21 mouse cellular contexts compared by ENCODE assay signal in genomic region chr11:69777504-69778257, GRCm38 (mm10). TPM values are rescaled to one million over a fixed set of nuclear protein-coding genes. Genes with fewer than 3 reads are reported as not detected.
DNase-seq lines count a peak whose midpoint lies in the region; ATAC-seq and TF ChIP-seq lines count a peak whose summit lies in the region.
"Had no signal": no experiment of that assay in that cellular context is flagged by ENCODE, and none has a peak within 500 bp of the region (broad histone marks: within the 10 kb centered on the region; RNA-seq: fewer than 3 reads in every experiment).

No protein-coding gene starts in this region.

- WGBS in hindbrain, embryonic 10.5 days, result 61% methylated on average over 26 of the region's 26 CpGs
- WGBS in hindbrain, embryonic 16.5 days, result 61% methylated on average over 26 of the region's 26 CpGs
- 61% methylated on average over 26 of the region's 26 CpGs for WGBS in liver, postnatal 0 days (ENCODE audit: insufficient replicate concordance)
- 51% methylated on average over 26 of the region's 26 CpGs for WGBS in liver, embryonic 12.5 days (ENCODE audit: insufficient replicate concordance)

- H3K4me2 ChIP-seq in hindbrain, embryonic 16.5 days (ENCODE audit: low read length), result no peak overlapping the region
- H3K4me2 ChIP-seq in liver, postnatal 0 days (ENCODE audit: low read depth, low read length), result no peak overlapping the region
- no peak overlapping the region for H3K4me2 ChIP-seq in liver, embryonic 12.5 days
- H3K4me2 ChIP-seq: midbrain, embryonic 13.5 days had no signal

- peaks cover 61% of the 10 kb centered on the region for H3K27me3 ChIP-seq in hindbrain, embryonic 10.5 days (ENCODE audit: insufficient read depth, poor library complexity, severe bottlenecking)
- no peaks in the 10 kb centered on the region for H3K27me3 ChIP-seq in hindbrain, embryonic 16.5 days (replicated peaks; ENCODE audit: control insufficient read depth, insufficient read depth, low read length)
- 0 out of 2 replicates have a peak, but pooled peaks cover 7% of the 10 kb centered on the region for H3K27me3 ChIP-seq in liver, postnatal 0 days (ENCODE audit: insufficient read depth, low read length)
- peaks cover 76% of the 10 kb centered on the region for H3K27me3 ChIP-seq in liver, embryonic 12.5 days (replicated peaks)

- DNase-seq in hindbrain, embryonic 10.5 days (ENCODE audit: low spot score), result no peak
- peak; percentile 16 for DNase-seq in liver, postnatal 0 days
- DNase-seq in layer of hippocampus, postnatal 36 days, result no peak
- DNase-seq in adrenal gland, postnatal 10 days, result no peak
- DNase-seq: lung, postnatal 4 days; right cerebral cortex, postnatal 25 days had no signal

- no peak for TF ChIP-seq EP300 in liver, postnatal 0 days (IDR thresholded peaks at IDR 0.05; ENCODE audit: low read depth)

- H3K9ac ChIP-seq in hindbrain, embryonic 16.5 days (ENCODE audit: low read depth, low read length), result no peak overlapping the region
- no peak overlapping the region for H3K9ac ChIP-seq in liver, postnatal 0 days (replicated peaks)
- no peak overlapping the region for H3K9ac ChIP-seq in liver, embryonic 12.5 days

- peaks cover 11% of the 10 kb centered on the region for H3K36me3 ChIP-seq in hindbrain, embryonic 10.5 days
- peaks cover 12% of the 10 kb centered on the region for H3K36me3 ChIP-seq in hindbrain, embryonic 16.5 days (ENCODE audit: control insufficient read depth, insufficient read depth, low read length)
- H3K36me3 ChIP-seq in liver, postnatal 0 days (replicated peaks; ENCODE audit: insufficient read depth, low read length), result peaks cover 2% of the 10 kb centered on the region; the same call in 1 of the 2 replicates
- peaks cover 11% of the 10 kb centered on the region; the same call in 1 of the 2 replicates for H3K36me3 ChIP-seq in liver, embryonic 12.5 days

- no peak for TF ChIP-seq CTCF in liver, postnatal 0 days (IDR thresholded peaks at IDR 0.05; ENCODE audit: low read depth)

- ATAC-seq in hindbrain, embryonic 16.5 days, result no peak; the same call in 1 of the 2 replicates
- ATAC-seq in liver, postnatal 0 days, result no peak
- no peak for ATAC-seq in liver, embryonic 12.5 days
- peak; percentile 58; the same call in 1 of the 2 replicates for ATAC-seq in common myeloid progenitor, adult 5-6 weeks (replicated peaks; ENCODE audit: low read depth, poor library complexity, severe bottlenecking)
- ATAC-seq in hematopoietic stem cell, adult 5-6 weeks (replicated peaks in 1 of 2; ENCODE audit: insufficient read depth in 1 of 2, low FRiP score in 2 of 2, low TSS enrichment in 1 of 2, low read depth in 1 of 2, poor library complexity in 2 of 2, severe bottlenecking in 2 of 2), result peak; percentile 12 to 40; a peak in 2 of 4 replicates
- ATAC-seq: forebrain, embryonic 14.5 days; intestine, embryonic 16.5 days; midbrain, embryonic 13.5 days had no signal

- no peak overlapping the region; the same call in 1 of the 2 replicates for H3K4me3 ChIP-seq in hindbrain, embryonic 10.5 days
- H3K4me3 ChIP-seq in hindbrain, embryonic 16.5 days (ENCODE audit: low read length), result no peak overlapping the region
- no peak overlapping the region for H3K4me3 ChIP-seq in liver, postnatal 0 days (ENCODE audit: low read depth, low read length)
- no peak overlapping the region for H3K4me3 ChIP-seq in liver, embryonic 12.5 days
- H3K4me3 ChIP-seq: midbrain, embryonic 13.5 days had no signal

- peak overlapping the region; percentile 40; the same call in 1 of the 2 replicates for H3K27ac ChIP-seq in hindbrain, embryonic 10.5 days
- H3K27ac ChIP-seq in hindbrain, embryonic 16.5 days (ENCODE audit: low read depth, low read length), result no peak overlapping the region
- no peak overlapping the region for H3K27ac ChIP-seq in liver, postnatal 0 days (ENCODE audit: low read depth)
- H3K27ac ChIP-seq in liver, embryonic 12.5 days, result no peak overlapping the region
- H3K27ac ChIP-seq: midbrain, embryonic 13.5 days had no signal

- peaks cover 22% of the 10 kb centered on the region for H3K4me1 ChIP-seq in hindbrain, embryonic 10.5 days (replicated peaks)
- H3K4me1 ChIP-seq in hindbrain, embryonic 16.5 days (ENCODE audit: control insufficient read depth, insufficient read depth, low read depth, low read length), result no peaks in the 10 kb centered on the region
- H3K4me1 ChIP-seq in liver, postnatal 0 days (ENCODE audit: insufficient read depth), result no peaks in the 10 kb centered on the region
- H3K4me1 ChIP-seq in liver, embryonic 12.5 days, result peaks cover 5% of the 10 kb centered on the region; the same call in 1 of the 2 replicates

- no peaks in the 10 kb centered on the region for H3K9me3 ChIP-seq in hindbrain, embryonic 10.5 days
- H3K9me3 ChIP-seq in hindbrain, embryonic 16.5 days (ENCODE audit: control insufficient read depth, low read length), result no peaks in the 10 kb centered on the region
- no peaks in the 10 kb centered on the region for H3K9me3 ChIP-seq in liver, postnatal 0 days (ENCODE audit: low read length)
- no peaks in the 10 kb centered on the region for H3K9me3 ChIP-seq in liver, embryonic 12.5 days (replicated peaks)
- H3K9me3 ChIP-seq: G1E; midbrain, embryonic 13.5 days had no signal

RNA-seq across cellular contexts. Expression of gene Zbtb4, which starts 12.0 kb away (rescaled TPM):
- 0.80 and 1.2 TPM in 2 replicates for polyA plus RNA-seq in hindbrain, embryonic 10.5 days (2016; fragmentation: Nextera tagmentation; extraction: Ambion mirVana)
- 5.8 and 6.2 TPM in 2 replicates for polyA plus RNA-seq in hindbrain, embryonic 16.5 days (2015; fragmentation: Nextera tagmentation; extraction: Ambion mirVana)
- polyA plus RNA-seq in liver, postnatal 0 days (2015; fragmentation: Nextera tagmentation; extraction: Ambion mirVana), result 0.67 and 0.75 TPM in 2 replicates
- 0.43 and 0.70 TPM in 2 replicates for polyA plus RNA-seq in liver, embryonic 12.5 days (2016; fragmentation: Nextera tagmentation; extraction: Ambion mirVana)
- total RNA-seq in common myeloid progenitor, adult 5-6 weeks (2017), result 2.2 and 2.6 TPM in 2 replicates
- 4.4 and 6.9 TPM in 2 replicates for total RNA-seq in hematopoietic stem cell, adult 5-6 weeks (2017)
- total RNA-seq in layer of hippocampus, postnatal 36 days (2021), result 100 to 1,000 TPM; 116 to 126 TPM
- 10 to 100 TPM; 35.5 to 41.2 TPM for total RNA-seq in adrenal gland, postnatal 10 days (2021)

RNA-seq across cellular contexts. Expression of gene Slc35g3, which starts 15.9 kb away (rescaled TPM):
- 0.50 TPM in 1 of 2 replicates, not detected in the other for polyA plus RNA-seq in hindbrain, embryonic 10.5 days (2016; fragmentation: Nextera tagmentation; extraction: Ambion mirVana)
- 0.41 and 0.87 TPM in 2 replicates for polyA plus RNA-seq in hindbrain, embryonic 16.5 days (2015; fragmentation: Nextera tagmentation; extraction: Ambion mirVana)
- not detected in 2 replicates for polyA plus RNA-seq in liver, postnatal 0 days (2015; fragmentation: Nextera tagmentation; extraction: Ambion mirVana)
- polyA plus RNA-seq in liver, embryonic 12.5 days (2016; fragmentation: Nextera tagmentation; extraction: Ambion mirVana), result not detected in 2 replicates
- not detected in 2 replicates for total RNA-seq in common myeloid progenitor, adult 5-6 weeks (2017)
- total RNA-seq in hematopoietic stem cell, adult 5-6 weeks (2017), result not detected in 2 replicates
- total RNA-seq in layer of hippocampus, postnatal 36 days (2021), result not detected
- total RNA-seq in adrenal gland, postnatal 10 days (2021), result not detected
- total RNA-seq: adrenal gland, adult 18-20 months; gastrocnemius, adult 8-10 months; heart, adult 8-10 months; heart, postnatal 4 days; layer of hippocampus, adult 8-10 months; left cerebral cortex, postnatal 14 days; liver, adult 2 months had no signal
- polyA plus RNA-seq: liver, adult 2 months had no signal

RNA-seq across cellular contexts. Expression of gene Chrnb1, which starts 18.1 kb away (rescaled TPM):
- polyA plus RNA-seq in hindbrain, embryonic 10.5 days (2016; fragmentation: Nextera tagmentation; extraction: Ambion mirVana), result 1.6 and 2.2 TPM in 2 replicates
- 1.4 and 2.9 TPM in 2 replicates for polyA plus RNA-seq in hindbrain, embryonic 16.5 days (2015; fragmentation: Nextera tagmentation; extraction: Ambion mirVana)
- 0.73 and 0.76 TPM in 2 replicates for polyA plus RNA-seq in liver, postnatal 0 days (2015; fragmentation: Nextera tagmentation; extraction: Ambion mirVana)
- 0.63 and 0.64 TPM in 2 replicates for polyA plus RNA-seq in liver, embryonic 12.5 days (2016; fragmentation: Nextera tagmentation; extraction: Ambion mirVana)
- total RNA-seq in common myeloid progenitor, adult 5-6 weeks (2017), result 0.27 and 1.5 TPM in 2 replicates
- 11.4 and 21.2 TPM in 2 replicates for total RNA-seq in hematopoietic stem cell, adult 5-6 weeks (2017)
- total RNA-seq in layer of hippocampus, postnatal 36 days (2021), result 1 to 10 TPM in 1 of 2 experiments, under 1 TPM in 1; 0.72 to 1.3 TPM
- 1 to 10 TPM; 2.3 to 7.9 TPM for total RNA-seq in adrenal gland, postnatal 10 days (2021)

RNA-seq across cellular contexts. Expression of gene Polr2a, which starts 19.2 kb away (rescaled TPM):
- polyA plus RNA-seq in hindbrain, embryonic 10.5 days (2016; fragmentation: Nextera tagmentation; extraction: Ambion mirVana), result 31.1 and 37.9 TPM in 2 replicates
- 12.1 and 14.9 TPM in 2 replicates for polyA plus RNA-seq in hindbrain, embryonic 16.5 days (2015; fragmentation: Nextera tagmentation; extraction: Ambion mirVana)
- polyA plus RNA-seq in liver, postnatal 0 days (2015; fragmentation: Nextera tagmentation; extraction: Ambion mirVana), result 6.6 and 6.8 TPM in 2 replicates
- polyA plus RNA-seq in liver, embryonic 12.5 days (2016; fragmentation: Nextera tagmentation; extraction: Ambion mirVana), result 17.4 and 20.2 TPM in 2 replicates
- 59.3 and 132 TPM in 2 replicates for total RNA-seq in common myeloid progenitor, adult 5-6 weeks (2017)
- 11.3 and 55.7 TPM in 2 replicates for total RNA-seq in hematopoietic stem cell, adult 5-6 weeks (2017)
- total RNA-seq in layer of hippocampus, postnatal 36 days (2021), result 10 to 100 TPM; 61.2 to 61.3 TPM
- total RNA-seq in adrenal gland, postnatal 10 days (2021), result 10 to 100 TPM; 53.9 to 67.5 TPM

RNA-seq across cellular contexts. Expression of gene Fgf11, which starts 24.0 kb away (rescaled TPM):
- 0.76 and 1.8 TPM in 2 replicates for polyA plus RNA-seq in hindbrain, embryonic 10.5 days (2016; fragmentation: Nextera tagmentation; extraction: Ambion mirVana)
- 6.7 and 7.2 TPM in 2 replicates for polyA plus RNA-seq in hindbrain, embryonic 16.5 days (2015; fragmentation: Nextera tagmentation; extraction: Ambion mirVana)
- polyA plus RNA-seq in liver, postnatal 0 days (2015; fragmentation: Nextera tagmentation; extraction: Ambion mirVana), result 0.04 and 0.07 TPM in 2 replicates
- 0.45 and 0.48 TPM in 2 replicates for polyA plus RNA-seq in liver, embryonic 12.5 days (2016; fragmentation: Nextera tagmentation; extraction: Ambion mirVana)
- total RNA-seq in common myeloid progenitor, adult 5-6 weeks (2017), result 2.5 TPM in 1 of 2 replicates, not detected in the other
- total RNA-seq in hematopoietic stem cell, adult 5-6 weeks (2017), result 3.9 and 5.4 TPM in 2 replicates
- total RNA-seq in layer of hippocampus, postnatal 36 days (2021), result 10 to 100 TPM; 29.2 to 31.6 TPM
- total RNA-seq in adrenal gland, postnatal 10 days (2021), result 1 to 10 TPM; 2.4 to 3.8 TPM

Comparison
In these comparisons a context has a peak if more than half of its experiments do, and no peak if none do; other contexts are left out.
1. ATAC-seq: peak in common myeloid progenitor, adult 5-6 weeks (single experiment) and hematopoietic stem cell, adult 5-6 weeks (2 of 2); none in hindbrain, embryonic 16.5 days (single experiment), liver, postnatal 0 days (single experiment) and liver, embryonic 12.5 days (single experiment).